Mouse (Mus musculus): ENCODE measurements around the gene Cfap61.

- TF ChIP-seq GATA1 (IDR thresholded peaks at IDR 0.05; ENCODE audit: borderline replicate concordance, low read length), result no peak
- no peak for TF ChIP-seq FLI1 (IDR thresholded peaks at IDR 0.05; ENCODE audit: low read length)
Observed at GRCm38 (mm10) chr2:146051334-146051733, 116.8 kb downstream of the Cfap61 start.
